Mouse (Mus musculus) CH12.LX (cell line): ENCODE results near the gene 4931428L18Rik. TPM values are rescaled to one million over a fixed set of nuclear protein-coding genes. Genes with fewer than 3 reads are reported as not detected.

ENCODE experiments used
- DNase-seq: peaks from one replicate; pipeline ENCODE4 v3.0.0-alpha.2; 2013; ENCODE audit errors: extremely low read depth
- H3K27ac ChIP-seq: 2 replicates; pipeline ENCODE4 v1.5.1; 2012; ENCODE audit warnings: low read depth, mild to moderate bottlenecking, control low read depth, moderate library complexity; ENCODE audit not compliant: insufficient read depth
- H3K27me3 ChIP-seq: replicated peaks from 2 replicates; pipeline ENCODE3; 2012; ENCODE audit warnings: inconsistent platforms
- H3K36me3 ChIP-seq, 2 experiments: replicated peaks in 1 of 2; 2 replicates each; pipeline versions ENCODE3 to v1.6.1; 2012; ENCODE audit warnings: inconsistent platforms in 1 of 2, low read length in 1 of 2, mild to moderate bottlenecking in 1 of 2, mixed read lengths in 1 of 2, moderate library complexity in 1 of 2; ENCODE audit not compliant: control insufficient read depth in 1 of 2, insufficient read depth in 1 of 2
- H3K4me1 ChIP-seq, 2 experiments: 2 replicates each; pipeline ENCODE4 v1.6.1; 2012; ENCODE audit warnings: inconsistent platforms in 1 of 2, moderate library complexity in 1 of 2; ENCODE audit not compliant: insufficient read depth in 2 of 2, control insufficient read depth in 1 of 2
- H3K4me2 ChIP-seq: 2 replicates; pipeline ENCODE4 v1.6.1; 2012; ENCODE audit warnings: low read depth, mild to moderate bottlenecking, control low read depth; ENCODE audit not compliant: poor library complexity, insufficient read depth, severe bottlenecking
- H3K4me3 ChIP-seq, 3 experiments: fragments of 150-350 bp in 1 of 3; sonication (generic) in 1 of 3; replicated peaks in 1 of 3; 2 replicates each; pipeline versions ENCODE3 to v1.5.1; 2011 to 2012; ENCODE audit warnings: low read depth in 2 of 3, low read length in 2 of 3, mild to moderate bottlenecking in 2 of 3, moderate library complexity in 2 of 3, control low read depth in 1 of 3, improper control_type of control experiment in 1 of 3, inconsistent platforms in 1 of 3, mixed read lengths in 1 of 3; ENCODE audit not compliant: poor library complexity in 1 of 3
- H3K79me2 ChIP-seq: replicated peaks from 2 replicates; pipeline ENCODE4 v1.6.1; 2012; ENCODE audit warnings: mild to moderate bottlenecking, moderate library complexity; ENCODE audit not compliant: control insufficient read depth, poor library complexity, insufficient read depth, severe bottlenecking; ENCODE audit errors: extremely low read depth
- H3K9ac ChIP-seq: 2 replicates; pipeline ENCODE4 v1.6.1; 2012; ENCODE audit warnings: low read depth, mild to moderate bottlenecking, control low read depth, moderate library complexity; ENCODE audit not compliant: insufficient read depth
- H3K9me3 ChIP-seq: replicated peaks from 2 replicates; pipeline ENCODE3; 2012; ENCODE audit warnings: low read length, inconsistent platforms, mixed read lengths
- BHLHE40 ChIP-seq: IDR thresholded peaks from 2 replicates; pipeline ENCODE4 v1.6.1; 2011; ENCODE audit warnings: mild to moderate bottlenecking, low read depth, low read length, improper control_type of control experiment
- CHD1 ChIP-seq: IDR thresholded peaks from 2 replicates; pipeline ENCODE4 v1.6.1; 2012; ENCODE audit warnings: low read depth, low read length, improper control_type of control experiment, inconsistent platforms
- CTCF ChIP-seq, 2 experiments: IDR thresholded peaks in 1 of 2; conservative IDR thresholded peaks in 1 of 2; 2 replicates each; pipeline ENCODE4 v1.5.1; 2011 to 2012; ENCODE audit warnings: low read depth in 2 of 2, low read length in 2 of 2, improper control_type of control experiment in 1 of 2, inconsistent platforms in 1 of 2, mild to moderate bottlenecking in 1 of 2, moderate library complexity in 1 of 2
- ELF1 ChIP-seq: IDR thresholded peaks from 2 replicates; pipeline ENCODE4 v1.6.1; 2014; ENCODE audit warnings: low read depth, mild to moderate bottlenecking, inconsistent platforms, low read length, improper control_type of control experiment
- HCFC1 ChIP-seq: IDR thresholded peaks from 2 replicates; pipeline ENCODE4 v1.6.1; 2012; ENCODE audit warnings: low read depth, mild to moderate bottlenecking, inconsistent platforms, low read length, improper control_type of control experiment
- MAZ ChIP-seq: IDR thresholded peaks from 2 replicates; pipeline ENCODE4 v1.6.1; 2012; ENCODE audit warnings: low read depth, mild to moderate bottlenecking, inconsistent platforms, low read length, improper control_type of control experiment, moderate library complexity
- MXI1 ChIP-seq: IDR thresholded peaks from 2 replicates; pipeline ENCODE4 v1.6.1; 2011; ENCODE audit warnings: mild to moderate bottlenecking, low read depth, low read length, improper control_type of control experiment
- NELFE ChIP-seq: IDR thresholded peaks from 2 replicates; pipeline ENCODE4 v1.6.1; 2011; ENCODE audit warnings: low read depth, low read length, improper control_type of control experiment
- NRF1 ChIP-seq: IDR thresholded peaks from 2 replicates; pipeline ENCODE4 v1.6.1; 2014; ENCODE audit warnings: low read depth, mild to moderate bottlenecking, inconsistent platforms, low read length, improper control_type of control experiment, moderate library complexity
- PAX5 ChIP-seq: IDR thresholded peaks from 2 replicates; pipeline ENCODE4 v1.6.1; 2012; ENCODE audit warnings: low read length, inconsistent platforms, mixed read lengths
- POLR2A ChIP-seq: IDR thresholded peaks from 2 replicates; pipeline ENCODE4 v1.6.1; 2011; ENCODE audit warnings: low read depth, mild to moderate bottlenecking, improper control_type of control experiment, low read length
- RAD21 ChIP-seq: IDR thresholded peaks from 2 replicates; pipeline ENCODE4 v1.6.1; 2011; ENCODE audit warnings: low read depth, mild to moderate bottlenecking, low read length, improper control_type of control experiment, moderate library complexity
- SMC3 ChIP-seq: IDR thresholded peaks from 2 replicates; pipeline ENCODE4 v1.6.1; 2011; ENCODE audit warnings: low read depth, low read length, improper control_type of control experiment
- USF1 ChIP-seq: IDR thresholded peaks from 2 replicates; pipeline ENCODE4 v1.6.1; 2014; ENCODE audit warnings: low read depth, mild to moderate bottlenecking, inconsistent platforms, low read length, improper control_type of control experiment
- ZC3H11A ChIP-seq: IDR thresholded peaks from 2 replicates; pipeline ENCODE4 v1.6.1; 2012; ENCODE audit warnings: low read depth, mild to moderate bottlenecking, inconsistent platforms, low read length, improper control_type of control experiment
- ZMIZ1 ChIP-seq: IDR thresholded peaks from 2 replicates; pipeline ENCODE4 v1.6.1; 2012; ENCODE audit warnings: low read depth, mild to moderate bottlenecking, inconsistent platforms, low read length, improper control_type of control experiment
- dilution Hi-C: fragments of 300-500 bp; cut with MboI; formaldehyde crosslinking; loops from 2 replicates; pipeline ENCODE4 v1.14.3; 2020; ENCODE audit warnings: low sequenced_read_pairs; ENCODE audit not compliant: extremely low pct_unique_long_range_greater_than_20kb, extremely low pct_ligation_motif_present
- in situ Hi-C: fragments of 300-500 bp; cut with MboI; formaldehyde crosslinking; loops from 3 replicates; pipeline ENCODE4 v1.14.3; 2019; ENCODE audit warnings: low sequenced_read_pairs, low pct_ligation_motif_present, low pct_unique_long_range_greater_than_20kb, mixed read lengths
- polyA plus RNA-seq: library from polyadenylated mRNA; unstranded; fragments of >175 nt; gene quantifications from 2 replicates; pipeline ENCODE4 v1.2.1, GENCODE M21; 2012; ENCODE audit warnings: low read depth; ENCODE audit not compliant: insufficient read length
- total RNA-seq, 2 experiments: library from RNA; depleted of rRNA; stranded (reverse); fragments of 300-350 nt in 1 of 2; fragments of >200 nt in 1 of 2; gene quantifications; 2 replicates each; pipeline ENCODE4 v1.2.3; 2012 to 2014

Gene 4931428L18Rik
- total and polyA plus RNA-seq, 3 experiments, result 4.6 to 11.0 (median 9.3) TPM

DNA sequence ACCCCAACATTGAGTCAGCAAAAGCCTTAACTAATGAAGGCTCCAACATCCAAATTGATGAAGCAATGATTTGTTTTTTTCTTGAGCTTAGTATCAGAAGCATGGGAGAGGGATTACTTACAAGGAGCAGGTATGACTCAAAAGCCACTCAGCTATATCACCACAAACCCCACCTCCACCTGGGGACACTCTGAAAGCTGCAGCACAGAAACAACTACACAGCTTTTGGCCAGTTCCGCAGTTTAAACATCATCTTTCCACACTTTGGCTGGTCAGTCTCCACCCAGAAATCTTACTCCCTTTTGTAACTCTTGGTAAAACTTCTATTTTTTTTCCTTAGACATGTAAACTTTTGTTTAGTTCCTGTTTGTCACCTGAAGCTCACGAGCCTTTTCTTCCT, 78.9 kb downstream of the 4931428L18Rik start:
- H3K4me2 ChIP-seq, result no peak overlapping the region
- in situ Hi-C loops (no loop called here), dilution Hi-C loops (no loop called here)
- peaks cover 0 to 4% of the 10 kb centered on the region in 2 experiments; a peak in 2 of 4 replicates for H3K4me1 ChIP-seq
- H3K9me3 ChIP-seq, result no peaks in the 10 kb centered on the region
- H3K4me3 ChIP-seq, result no peak overlapping the region
- no peak overlapping the region for H3K27ac ChIP-seq
- no peak for DNase-seq
- H3K27me3 ChIP-seq, result no peaks in the 10 kb centered on the region
- H3K9ac ChIP-seq, result no peak overlapping the region
- TF ChIP-seq MAZ (no peak), CTCF (conservative IDR thresholded peaks at IDR 0.05 in 1 of 2, IDR thresholded peaks at IDR 0.05 in 1 of 2; ENCODE audit: low read depth in 2 of 2, low read length in 2 of 2) (no peak), BHLHE40 (no peak), NRF1 (no peak), HCFC1 (no peak), USF1 (no peak), POLR2A (no peak), RAD21 (no peak), ELF1 (no peak), MXI1 (no peak), PAX5 (no peak), SMC3 (no peak), NELFE (no peak), ZC3H11A (no peak)
- TF ChIP-seq, all 38 proteins: peak for 0
- Histone ChIP-seq H3K36me3 (no peaks in the 10 kb centered on the region), H3K79me2 (no peaks in the 10 kb centered on the region)

DNA sequence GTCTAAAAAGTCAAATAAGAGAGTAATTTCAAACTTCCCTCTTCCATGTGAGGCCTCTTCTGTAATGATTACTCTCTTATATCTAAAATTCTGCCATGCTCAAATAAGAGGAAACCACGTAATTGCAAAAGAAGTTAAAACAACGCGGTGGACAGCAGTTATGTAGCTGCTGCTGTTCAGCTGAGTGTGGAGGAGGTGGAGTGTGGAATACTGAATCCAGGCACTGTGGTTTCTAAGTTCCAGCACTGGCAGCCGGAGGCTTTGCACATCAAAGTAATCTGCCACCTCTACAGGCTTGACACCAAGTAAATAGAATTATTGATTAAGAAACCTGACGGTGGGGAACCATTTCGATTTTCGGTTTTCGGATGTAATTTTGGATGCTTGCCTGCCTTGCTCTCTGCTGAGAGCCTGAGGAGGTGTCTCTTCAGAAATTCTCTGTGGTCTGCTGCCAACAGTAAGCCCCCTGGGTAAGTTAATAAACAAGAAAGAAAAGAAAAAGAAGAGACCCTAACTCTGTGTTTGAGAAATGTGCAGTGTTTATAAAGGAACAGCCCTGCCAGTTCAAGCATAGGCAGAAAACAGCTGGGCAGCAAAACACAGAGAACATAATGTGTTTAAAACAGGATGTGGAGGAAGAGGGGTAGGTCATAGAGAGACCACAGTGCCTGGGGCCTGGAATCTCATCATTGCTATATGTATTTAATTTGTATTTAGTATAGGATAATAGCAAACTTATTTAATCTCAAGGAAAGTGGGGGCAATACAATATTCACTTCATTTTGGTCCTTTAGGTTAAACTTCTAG, 80.0 kb downstream of the 4931428L18Rik start:
- no peaks in the 10 kb centered on the region for H3K27me3 ChIP-seq
- TF ChIP-seq CHD1, result no peak
- TF ChIP-seq ZMIZ1, result no peak
- H3K4me2 ChIP-seq, result no peak overlapping the region
- H3K9me3 ChIP-seq, result no peaks in the 10 kb centered on the region
- no peaks in the 10 kb centered on the region for H3K36me3 ChIP-seq
- dilution Hi-C loops, result no loop called here
- peaks cover 0 to 4% of the 10 kb centered on the region in 2 experiments; a peak in 1 of 4 replicates for H3K4me1 ChIP-seq
- no peak for DNase-seq
- H3K4me3 ChIP-seq, result no peak overlapping the region
- no peak overlapping the region for H3K9ac ChIP-seq
- no peaks in the 10 kb centered on the region for H3K79me2 ChIP-seq
- in situ Hi-C loops, result no loop called here
- no peak overlapping the region for H3K27ac ChIP-seq
